Mouse (Mus musculus): Measurements from ENCODE around the gene Ly6g. TPM values are rescaled to one million over a fixed set of nuclear protein-coding genes. Genes with fewer than 3 reads are reported as not detected.

Ly6g gene
- polyA plus RNA-seq, 1 experiment from 2014 or later: not detected

Other genes with a start within 250 kb of the Ly6g start
- gene Ly6i, start 171.8 kb upstream of the Ly6g start, polyA plus RNA-seq (2014; fragmentation: Nextera tagmentation; extraction: Ambion mirVana): not detected in 2 replicates
- gene Ly6a, start 157.2 kb upstream of the Ly6g start, polyA plus RNA-seq (2014; fragmentation: Nextera tagmentation; extraction: Ambion mirVana): not detected in 2 replicates
- 0.44 and 0.62 TPM in 2 replicates for gene Ly6c1, start 106.4 kb upstream of the Ly6g start, polyA plus RNA-seq (2014; fragmentation: Nextera tagmentation; extraction: Ambion mirVana)
- not detected in 2 replicates for gene Ly6c2, start 43.3 kb upstream of the Ly6g start, polyA plus RNA-seq (2014; fragmentation: Nextera tagmentation; extraction: Ambion mirVana)
- gene BC025446, start 61.1 kb downstream of the Ly6g start, polyA plus RNA-seq (2014; fragmentation: Nextera tagmentation; extraction: Ambion mirVana): not detected in 2 replicates
- not detected in 2 replicates for gene Ly6f, start 113.2 kb downstream of the Ly6g start, polyA plus RNA-seq (2014; fragmentation: Nextera tagmentation; extraction: Ambion mirVana)